Mouse (Mus musculus): ENCODE results near the gene Top2a. TPM values are rescaled to one million over a fixed set of nuclear protein-coding genes. Genes with fewer than 3 reads are reported as not detected.
"Not testable (repeated sequence)": the region's sequence is repeated elsewhere in the genome, so short reads cannot be mapped to it uniquely, and the experiment has no call there.

The Top2a gene
- polyA plus RNA-seq, 1 experiment from 2014 or later, result 354 TPM

DNA sequence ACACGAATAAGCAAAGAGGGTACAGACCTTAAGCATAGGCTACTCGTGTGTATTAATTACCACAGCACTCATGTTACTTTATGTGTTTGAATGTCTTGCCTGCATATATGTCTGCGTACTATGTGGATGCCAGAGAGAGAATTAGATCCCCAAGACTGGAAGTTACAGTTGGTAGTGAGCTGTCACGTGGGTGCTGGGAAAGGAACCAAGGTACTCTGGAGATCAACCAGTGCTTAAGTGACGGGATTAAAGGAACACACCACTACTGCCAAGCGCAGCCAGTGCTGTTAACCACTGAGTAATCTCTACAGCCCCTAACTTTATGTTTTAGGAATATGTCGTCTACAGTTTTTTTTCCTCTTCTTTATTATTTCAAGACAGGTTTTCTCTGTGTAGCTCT is 28.0 kb downstream of the Top2a start:
- 96% methylated on average over 7 of the region's 7 CpGs for WGBS
- H3K27me3 ChIP-seq (ENCODE audit: low read depth, poor library complexity, severe bottlenecking), result no peaks in the 10 kb centered on the region
- no peak for DNase-seq (ENCODE audit: low spot score)
- H3K4me3 ChIP-seq, result no peak overlapping the region
- H3K4me1 ChIP-seq, result no peaks in the 10 kb centered on the region
- H3K27ac ChIP-seq, result no peak overlapping the region
- no peaks in the 10 kb centered on the region for H3K9me3 ChIP-seq (replicated peaks)
- H3K36me3 ChIP-seq, result peaks cover 100% of the 10 kb centered on the region

DNA sequence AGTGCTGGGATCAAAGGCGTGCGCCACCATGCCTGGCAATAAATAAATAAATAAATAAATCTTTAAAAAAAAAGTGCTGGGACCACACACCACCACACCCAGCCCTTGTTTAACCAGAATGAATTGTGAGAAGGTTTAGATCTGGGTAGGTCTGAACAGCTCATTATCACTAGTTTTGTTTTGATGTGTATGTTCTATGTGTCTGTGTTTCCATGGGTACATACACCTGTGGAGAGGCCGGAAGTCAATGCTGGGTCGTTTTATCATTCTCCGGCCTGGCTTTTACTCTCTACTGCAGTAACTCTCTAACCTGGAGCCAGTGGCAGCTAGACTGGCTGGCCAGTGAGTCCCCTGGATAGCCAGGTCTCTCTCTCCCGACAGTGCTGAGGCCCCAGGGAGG is 33.1 kb downstream of the Top2a start:
- DNase-seq (ENCODE audit: low spot score), result no peak
- H3K4me1 ChIP-seq, result no peaks in the 10 kb centered on the region
- H3K27ac ChIP-seq, result no peak overlapping the region
- H3K36me3 ChIP-seq, result peaks cover 74% of the 10 kb centered on the region
- H3K9me3 ChIP-seq (replicated peaks), result no peaks in the 10 kb centered on the region
- H3K27me3 ChIP-seq (ENCODE audit: low read depth, poor library complexity, severe bottlenecking), result no peaks in the 10 kb centered on the region
- no peak overlapping the region for H3K4me3 ChIP-seq
- 84% methylated on average over 6 of the region's 6 CpGs for WGBS

DNA sequence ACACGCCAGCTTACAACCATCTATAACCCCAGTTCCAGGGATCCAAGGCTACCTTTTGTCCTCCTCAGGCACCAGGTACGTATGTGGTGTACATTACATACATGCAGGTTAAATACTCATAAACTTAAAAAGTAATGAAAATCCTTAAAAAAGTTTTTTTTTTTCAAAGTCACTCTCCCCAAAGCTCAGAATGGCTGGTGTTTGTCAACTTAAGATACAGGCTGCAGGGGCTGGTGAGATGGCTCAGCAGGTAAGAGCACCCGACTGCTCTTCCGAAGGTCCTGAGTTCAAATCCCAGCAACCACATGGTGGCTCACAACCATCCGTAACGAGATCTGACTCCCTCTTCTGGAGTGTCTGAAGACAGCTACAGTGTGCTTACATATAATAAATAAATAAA is 35.7 kb downstream of the Top2a start:
- H3K4me3 ChIP-seq; H3K9me3 ChIP-seq (replicated peaks); H3K27ac ChIP-seq; DNase-seq (ENCODE audit: low spot score): not testable (repeated sequence)
- peaks cover 13% of the 10 kb centered on the region for H3K27me3 ChIP-seq (ENCODE audit: low read depth, poor library complexity, severe bottlenecking)
- H3K4me1 ChIP-seq, result peaks cover 16% of the 10 kb centered on the region
- H3K36me3 ChIP-seq, result peaks cover 48% of the 10 kb centered on the region
- 94% methylated on average over 6 of the region's 6 CpGs for WGBS

DNA sequence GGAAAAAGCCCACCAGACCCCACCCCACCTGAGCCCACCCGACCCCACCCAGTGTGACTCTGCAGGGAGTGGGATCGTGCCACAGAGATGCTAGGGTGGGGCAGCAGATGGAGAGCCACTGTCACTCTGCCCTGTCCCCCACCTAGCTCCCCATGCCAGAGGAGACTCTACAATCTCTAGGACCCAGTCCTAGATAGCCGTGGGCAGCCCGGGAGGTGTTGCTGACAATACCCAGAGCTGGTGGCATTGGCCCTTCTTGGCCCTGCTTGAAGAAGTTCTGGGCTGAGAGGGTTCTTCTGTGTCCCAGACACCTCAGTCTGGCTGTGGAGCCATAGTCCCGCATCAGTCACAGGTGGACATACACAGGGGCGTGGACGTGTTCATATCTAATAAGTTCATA is 38.4 kb downstream of the Top2a start:
- Histone ChIP-seq H3K27ac (no peak overlapping the region), H3K4me1 (peaks cover 38% of the 10 kb centered on the region), H3K36me3 (peaks cover 21% of the 10 kb centered on the region), H3K27me3 (ENCODE audit: low read depth, poor library complexity, severe bottlenecking) (peaks cover 41% of the 10 kb centered on the region), H3K9me3 (replicated peaks) (no peaks in the 10 kb centered on the region), H3K4me3 (no peak overlapping the region)
- no peak for DNase-seq (ENCODE audit: low spot score)
- 86% methylated on average over 7 of the region's 7 CpGs for WGBS

DNA sequence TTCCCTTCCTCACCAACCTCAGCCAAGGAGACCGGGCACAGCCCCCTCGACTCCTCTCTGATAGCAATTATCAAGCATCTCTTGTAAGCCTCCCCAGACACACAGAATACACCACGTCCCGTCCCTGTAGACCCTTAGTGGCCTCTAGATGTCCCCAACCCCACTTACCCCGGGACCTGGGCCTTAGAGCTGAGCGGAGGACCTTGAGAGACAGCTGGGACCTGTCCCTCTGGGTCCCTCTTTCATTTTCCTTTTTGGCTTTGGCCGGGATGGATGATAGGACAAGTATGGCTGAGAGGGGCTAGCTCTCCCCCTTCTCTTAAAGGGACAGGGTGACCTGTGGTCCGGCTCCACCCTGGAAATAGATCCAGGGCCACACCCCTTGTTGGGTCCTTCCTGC is 40.4 kb downstream of the Top2a start:
- 50% methylated on average over 8 of the region's 8 CpGs for WGBS
- Histone ChIP-seq H3K36me3 (peaks cover 8% of the 10 kb centered on the region), H3K4me1 (peaks cover 44% of the 10 kb centered on the region), H3K27ac (no peak overlapping the region), H3K9me3 (replicated peaks) (no peaks in the 10 kb centered on the region), H3K4me3 (no peak overlapping the region), H3K27me3 (ENCODE audit: low read depth, poor library complexity, severe bottlenecking) (peaks cover 44% of the 10 kb centered on the region)
- peak; percentile 30 for DNase-seq (ENCODE audit: low spot score)

DNA sequence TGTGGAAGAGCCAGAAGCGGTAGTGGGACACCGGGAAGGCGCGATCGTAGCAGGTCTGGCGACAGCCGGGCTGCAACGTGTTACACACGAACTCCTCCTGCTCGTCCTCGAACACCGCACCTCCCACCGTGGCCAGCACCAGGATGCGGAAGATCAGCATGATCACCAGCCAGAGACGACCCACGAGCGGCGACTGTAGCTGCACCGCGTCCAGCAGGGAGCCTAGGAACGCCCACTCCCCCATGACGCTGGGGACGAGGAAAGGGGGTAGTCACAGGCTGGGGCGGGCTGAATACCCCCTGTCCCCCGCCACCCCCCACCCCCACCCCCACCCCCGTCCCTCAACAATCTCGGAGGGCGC is 41.2 kb downstream of the Top2a start, which contains the start of gene Gjd3:
Gene Gjd3 (minus strand): TSS at position 244 of the 361 bp plus-strand sequence.
- Histone ChIP-seq H3K36me3 (0 out of 2 replicates have a peak, but pooled peaks cover 1% of the 10 kb centered on the region), H3K27me3 (ENCODE audit: low read depth, poor library complexity, severe bottlenecking) (peaks cover 44% of the 10 kb centered on the region), H3K4me1 (peaks cover 45% of the 10 kb centered on the region), H3K27ac (peak within 1 kb of the TSS; percentile 79), H3K4me3 (peak within 1 kb of the TSS; percentile 69), H3K9me3 (replicated peaks) (no peaks in the 10 kb centered on the region)
- 3% methylated on average over 28 of the region's 28 CpGs for WGBS
- DNase-seq (ENCODE audit: low spot score), result no peak

DNA sequence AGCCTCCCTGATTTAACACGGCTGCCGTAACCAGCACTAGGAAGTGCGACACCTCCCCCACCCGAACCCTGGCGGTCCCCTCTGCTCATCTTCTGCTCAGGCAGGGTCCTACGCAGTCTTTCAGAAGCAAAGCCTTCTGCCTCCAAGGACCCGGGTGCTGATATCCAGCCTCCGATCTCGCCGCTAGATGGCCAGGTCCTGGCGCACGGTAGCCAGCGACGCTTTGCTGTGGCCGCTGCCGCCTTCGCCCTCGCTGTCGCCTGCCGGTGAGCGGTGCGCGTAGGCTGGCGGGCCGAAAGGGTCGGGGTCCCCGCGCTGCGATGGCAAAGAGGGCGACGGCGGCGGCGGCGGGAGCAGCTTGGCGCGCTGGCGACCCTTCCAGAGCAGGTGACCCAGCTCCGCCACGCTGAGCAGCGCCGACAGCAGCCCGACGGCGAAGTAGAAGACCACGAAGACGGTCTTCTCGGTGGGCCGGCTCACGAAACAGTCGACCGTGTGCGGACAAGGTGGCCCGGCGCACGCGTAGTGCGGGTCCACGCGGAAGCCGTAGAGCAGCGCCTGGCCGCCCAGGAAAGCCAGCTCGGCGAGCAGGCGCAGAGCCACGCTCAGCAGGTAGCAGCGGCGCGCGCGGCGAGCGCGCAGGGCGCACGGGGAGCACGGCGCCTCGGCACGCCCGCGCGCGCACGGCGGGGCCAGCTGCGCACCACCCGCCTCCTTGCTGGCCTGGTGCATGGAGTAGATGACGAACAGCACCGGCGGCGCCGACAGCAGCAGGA is 41.8 kb downstream of the Top2a start:
- H3K4me1 ChIP-seq, result peaks cover 45% of the 10 kb centered on the region
- no peaks in the 10 kb centered on the region for H3K9me3 ChIP-seq (replicated peaks)
- DNase-seq (ENCODE audit: low spot score), result peak; percentile 84
- WGBS, result under 1% methylated on average over 94 of the region's 94 CpGs
- H3K27ac ChIP-seq, result peak overlapping the region; percentile 79
- no peaks in the 10 kb centered on the region for H3K36me3 ChIP-seq
- peak overlapping the region; percentile 69 for H3K4me3 ChIP-seq
- H3K27me3 ChIP-seq (ENCODE audit: low read depth, poor library complexity, severe bottlenecking), result peaks cover 44% of the 10 kb centered on the region

DNA sequence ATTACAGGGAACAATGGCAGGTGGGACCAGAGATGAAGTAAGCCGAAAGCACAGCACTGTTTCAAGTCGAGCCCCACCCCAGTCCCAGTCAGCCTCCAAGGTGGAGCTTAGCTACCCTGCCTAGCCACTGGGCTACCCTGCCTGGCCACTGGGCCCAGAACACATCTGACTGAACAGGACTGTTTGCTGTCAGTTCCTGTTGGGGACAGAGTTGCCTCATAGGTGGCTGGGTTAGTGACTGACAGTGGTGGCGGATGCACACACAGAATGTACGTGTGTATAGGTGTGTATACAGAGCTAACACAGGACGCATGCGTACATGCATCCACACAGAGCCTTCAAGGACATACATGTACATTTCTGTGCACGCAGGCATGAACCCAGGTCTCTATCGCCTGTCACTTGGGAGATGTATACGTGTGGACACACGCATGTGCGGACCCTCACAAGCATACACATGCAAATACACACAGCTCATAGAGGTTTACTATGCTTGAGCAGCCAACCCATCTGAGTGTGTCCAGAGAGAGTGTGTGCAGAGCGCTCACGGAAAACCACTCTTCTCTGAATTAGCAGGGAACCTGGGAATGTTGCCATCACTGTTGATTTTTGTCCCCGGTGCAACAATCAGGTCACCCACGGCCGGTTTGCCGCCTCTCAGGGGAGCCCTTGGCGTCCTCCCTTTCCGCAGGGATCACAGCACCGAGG is 42.5 kb downstream of the Top2a start:
- no peaks in the 10 kb centered on the region for H3K36me3 ChIP-seq
- 37% methylated on average over 20 of the region's 20 CpGs for WGBS
- peak overlapping the region; percentile 79 for H3K27ac ChIP-seq
- H3K27me3 ChIP-seq (ENCODE audit: low read depth, poor library complexity, severe bottlenecking), result peaks cover 44% of the 10 kb centered on the region
- peak; percentile 32 for DNase-seq (ENCODE audit: low spot score)
- no peaks in the 10 kb centered on the region for H3K9me3 ChIP-seq (replicated peaks)
- H3K4me1 ChIP-seq, result peaks cover 45% of the 10 kb centered on the region
- peak overlapping the region; percentile 69 for H3K4me3 ChIP-seq

DNA sequence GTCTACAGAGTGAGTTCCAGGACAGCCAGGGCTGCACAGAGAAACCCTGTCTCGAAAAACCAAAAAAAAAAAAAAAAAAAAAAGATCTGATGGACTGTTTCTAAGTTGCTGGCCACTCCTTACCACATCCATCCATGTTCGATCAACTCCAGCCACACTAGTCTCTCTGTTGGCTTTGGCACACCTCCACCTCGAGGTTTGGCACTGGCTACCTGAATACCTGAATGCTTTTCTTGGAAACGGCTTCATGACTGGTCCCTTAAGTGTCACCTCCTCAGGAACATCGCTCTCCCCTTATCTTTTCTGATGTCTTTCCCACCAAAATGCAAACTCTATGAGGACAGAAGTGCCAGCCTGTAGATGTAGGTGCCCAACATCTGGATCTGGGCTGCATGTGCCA is 44.6 kb downstream of the Top2a start:
- H3K4me1 ChIP-seq, result peaks cover 35% of the 10 kb centered on the region
- 79% methylated on average over 5 of the region's 5 CpGs for WGBS

DNA sequence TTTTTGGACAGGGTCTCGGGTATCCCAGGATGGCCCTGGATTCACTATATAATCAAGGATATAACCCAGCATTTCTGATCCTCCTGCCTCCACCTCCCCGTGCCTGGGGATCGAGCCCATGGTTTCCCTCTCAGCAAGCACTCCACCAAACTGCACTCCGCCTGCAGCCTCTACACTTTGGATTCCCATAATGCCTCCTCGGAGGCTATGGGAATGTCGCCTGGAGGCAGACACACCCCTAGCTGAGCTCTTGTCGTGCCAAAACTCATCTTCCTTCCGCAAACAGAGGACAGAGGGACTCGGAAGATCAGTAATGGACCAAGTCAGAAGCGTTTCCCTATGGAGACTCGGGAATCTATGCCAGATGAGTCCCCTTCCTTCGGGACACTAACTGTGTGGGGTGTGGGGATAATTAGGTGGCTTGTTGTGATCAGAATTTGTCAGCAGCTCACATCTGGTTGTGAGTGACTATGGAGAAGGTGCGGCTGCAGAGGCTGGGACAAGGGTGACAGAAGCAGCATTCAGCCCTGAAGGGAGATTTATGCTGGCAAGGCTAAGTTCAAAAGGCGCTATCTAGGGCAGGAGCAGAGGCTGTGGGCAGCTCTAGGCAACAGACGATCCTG is 45.4 kb downstream of the Top2a start:
- H3K27ac ChIP-seq, result no peak overlapping the region
- DNase-seq (ENCODE audit: low spot score), result peak; percentile 33
- WGBS, result 42% methylated on average over 15 of the region's 15 CpGs
- no peak overlapping the region for H3K4me3 ChIP-seq
- H3K4me1 ChIP-seq, result peaks cover 34% of the 10 kb centered on the region
- peaks cover 18% of the 10 kb centered on the region for H3K36me3 ChIP-seq
- no peaks in the 10 kb centered on the region for H3K9me3 ChIP-seq (replicated peaks)
- H3K27me3 ChIP-seq (ENCODE audit: low read depth, poor library complexity, severe bottlenecking), result peaks cover 35% of the 10 kb centered on the region

More for the DNA sequence above, 44.6 kb downstream of the Top2a start:
- peaks cover 42% of the 10 kb centered on the region for H3K27me3 ChIP-seq (ENCODE audit: low read depth, poor library complexity, severe bottlenecking)
- peaks cover 10% of the 10 kb centered on the region for H3K36me3 ChIP-seq
- no peak overlapping the region for H3K4me3 ChIP-seq
- H3K9me3 ChIP-seq (replicated peaks), result no peaks in the 10 kb centered on the region
- H3K27ac ChIP-seq, result no peak overlapping the region
- DNase-seq (ENCODE audit: low spot score), result no peak

DNA sequence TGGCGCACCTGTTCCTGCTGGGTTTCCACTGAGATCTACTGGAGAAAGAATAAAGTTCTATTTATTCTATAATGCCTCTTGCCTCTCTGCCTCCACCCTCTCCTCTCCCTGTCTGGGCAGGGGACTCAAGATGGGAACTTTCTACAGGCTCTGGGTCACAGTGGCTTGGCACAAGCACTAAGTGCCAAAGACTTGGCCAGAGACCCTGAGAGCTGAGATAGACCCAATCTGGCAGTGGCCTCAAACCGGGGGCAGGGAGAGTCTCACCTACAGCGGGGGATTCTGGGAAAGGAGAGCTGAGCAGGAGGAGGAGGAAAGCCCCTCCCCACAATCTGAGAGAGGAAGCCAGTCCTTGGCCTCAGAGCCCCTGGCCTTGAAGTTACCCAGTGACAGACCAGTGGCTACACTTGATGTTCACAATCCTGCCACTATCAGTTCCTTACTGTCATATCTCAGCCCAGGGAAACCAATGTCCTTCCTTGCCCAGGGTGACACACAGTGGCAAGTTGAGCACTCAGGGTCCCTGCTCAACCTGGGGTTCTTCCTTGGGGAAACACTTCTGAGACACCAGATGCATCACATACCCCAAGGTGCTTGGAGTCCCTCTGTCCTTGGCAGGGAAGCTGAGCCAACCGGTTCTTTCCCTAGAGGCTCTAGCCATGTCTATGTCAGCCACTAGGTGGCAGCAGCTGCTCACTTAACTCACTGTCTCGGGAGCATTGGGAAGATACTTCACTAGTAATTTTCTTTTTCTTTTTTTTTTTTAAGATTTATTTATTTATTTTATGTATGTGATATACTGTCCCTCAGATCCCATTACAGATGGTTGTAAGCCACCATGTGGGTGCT is 48.9 kb downstream of the Top2a start:
- Histone ChIP-seq H3K27me3 (ENCODE audit: low read depth, poor library complexity, severe bottlenecking) (no peaks in the 10 kb centered on the region), H3K9me3 (replicated peaks) (no peaks in the 10 kb centered on the region), H3K36me3 (peaks cover 53% of the 10 kb centered on the region), H3K27ac (no peak overlapping the region), H3K4me3 (no peak overlapping the region), H3K4me1 (peaks cover 31% of the 10 kb centered on the region)
- 53% methylated on average over 5 of the region's 5 CpGs for WGBS
- DNase-seq (ENCODE audit: low spot score), result peak; percentile 79

DNA sequence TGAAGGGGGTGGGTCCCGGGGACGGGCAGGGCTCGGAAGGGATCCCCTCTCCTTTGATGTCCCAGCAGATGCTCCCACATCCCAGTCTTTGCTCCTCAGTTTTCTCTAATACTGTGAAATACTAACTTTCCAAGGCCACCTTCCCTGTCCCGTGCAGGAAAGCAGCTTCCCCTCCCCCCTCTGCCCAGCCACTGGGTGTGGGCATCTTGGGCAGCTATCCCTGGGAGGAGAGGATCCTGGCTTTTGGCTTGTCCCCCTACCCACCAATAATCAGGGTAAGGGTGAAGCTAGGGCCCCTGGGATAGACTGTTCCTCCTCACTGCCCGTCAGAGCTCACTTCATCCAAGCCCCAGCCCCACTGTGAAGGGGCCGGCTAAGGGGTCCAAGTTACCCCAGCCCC is 49.8 kb downstream of the Top2a start:
- Histone ChIP-seq H3K4me1 (peaks cover 40% of the 10 kb centered on the region), H3K4me3 (no peak overlapping the region), H3K27me3 (ENCODE audit: low read depth, poor library complexity, severe bottlenecking) (no peaks in the 10 kb centered on the region), H3K9me3 (replicated peaks) (no peaks in the 10 kb centered on the region), H3K36me3 (peaks cover 62% of the 10 kb centered on the region), H3K27ac (no peak overlapping the region)
- 84% methylated on average over 6 of the region's 6 CpGs for WGBS
- peak; percentile 30 for DNase-seq (ENCODE audit: low spot score)
